Mouse (Mus musculus): ENCODE data around the gene Fah.

- TF ChIP-seq CTCF (IDR thresholded peaks at IDR 0.05; ENCODE audit: low read depth) (no peak), EP300 (optimal IDR thresholded peaks at IDR 0.05) (no peak)
Measured at GRCm38 (mm10) chr7:84577034-84577433, 29.5 kb downstream of the Fah start.
